Mouse (Mus musculus) CH12.LX (cell line): ENCODE measurements at regions not wholly inside any gene's neighbourhood (a gene's known extent, or its start where the extent isn't known, plus 50 kb on each side); places are given as distances from the start of the nearest gene placed in this dataset.

Experiments
- DNase-seq: peaks from one replicate; pipeline ENCODE4 v3.0.0-alpha.2; 2013; ENCODE audit errors: extremely low read depth
- H3K27ac ChIP-seq: 2 replicates; pipeline ENCODE4 v1.5.1; 2012; ENCODE audit warnings: low read depth, mild to moderate bottlenecking, control low read depth, moderate library complexity; ENCODE audit not compliant: insufficient read depth
- H3K27me3 ChIP-seq: replicated peaks from 2 replicates; pipeline ENCODE3; 2012; ENCODE audit warnings: inconsistent platforms
- H3K36me3 ChIP-seq, 2 experiments: replicated peaks in 1 of 2; 2 replicates each; pipeline versions ENCODE3 to v1.6.1; 2012; ENCODE audit warnings: inconsistent platforms in 1 of 2, low read length in 1 of 2, mild to moderate bottlenecking in 1 of 2, mixed read lengths in 1 of 2, moderate library complexity in 1 of 2; ENCODE audit not compliant: control insufficient read depth in 1 of 2, insufficient read depth in 1 of 2
- H3K4me1 ChIP-seq, 2 experiments: 2 replicates each; pipeline ENCODE4 v1.6.1; 2012; ENCODE audit warnings: inconsistent platforms in 1 of 2, moderate library complexity in 1 of 2; ENCODE audit not compliant: insufficient read depth in 2 of 2, control insufficient read depth in 1 of 2
- H3K4me2 ChIP-seq: 2 replicates; pipeline ENCODE4 v1.6.1; 2012; ENCODE audit warnings: low read depth, mild to moderate bottlenecking, control low read depth; ENCODE audit not compliant: poor library complexity, insufficient read depth, severe bottlenecking
- H3K4me3 ChIP-seq, 3 experiments: fragments of 150-350 bp in 1 of 3; sonication (generic) in 1 of 3; replicated peaks in 1 of 3; 2 replicates each; pipeline versions ENCODE3 to v1.5.1; 2011 to 2012; ENCODE audit warnings: low read depth in 2 of 3, low read length in 2 of 3, mild to moderate bottlenecking in 2 of 3, moderate library complexity in 2 of 3, control low read depth in 1 of 3, improper control_type of control experiment in 1 of 3, inconsistent platforms in 1 of 3, mixed read lengths in 1 of 3; ENCODE audit not compliant: poor library complexity in 1 of 3
- H3K79me2 ChIP-seq: replicated peaks from 2 replicates; pipeline ENCODE4 v1.6.1; 2012; ENCODE audit warnings: mild to moderate bottlenecking, moderate library complexity; ENCODE audit not compliant: control insufficient read depth, poor library complexity, insufficient read depth, severe bottlenecking; ENCODE audit errors: extremely low read depth
- H3K9ac ChIP-seq: 2 replicates; pipeline ENCODE4 v1.6.1; 2012; ENCODE audit warnings: low read depth, mild to moderate bottlenecking, control low read depth, moderate library complexity; ENCODE audit not compliant: insufficient read depth
- H3K9me3 ChIP-seq: replicated peaks from 2 replicates; pipeline ENCODE3; 2012; ENCODE audit warnings: low read length, inconsistent platforms, mixed read lengths
- CHD1 ChIP-seq: IDR thresholded peaks from 2 replicates; pipeline ENCODE4 v1.6.1; 2012; ENCODE audit warnings: low read depth, low read length, improper control_type of control experiment, inconsistent platforms
- CHD2 ChIP-seq: IDR thresholded peaks from 2 replicates; pipeline ENCODE4 v1.6.1; 2011; ENCODE audit warnings: low read length, improper control_type of control experiment
- E2F4 ChIP-seq: IDR thresholded peaks from 2 replicates; pipeline ENCODE4 v1.6.1; 2011; ENCODE audit warnings: low read depth, low read length, improper control_type of control experiment; ENCODE audit not compliant: insufficient replicate concordance
- IRF4 ChIP-seq: IDR thresholded peaks from 2 replicates; pipeline ENCODE4 v1.6.1; 2014; ENCODE audit warnings: low read depth, mild to moderate bottlenecking, inconsistent platforms, low read length, improper control_type of control experiment
- JUND ChIP-seq: conservative IDR thresholded peaks from 2 replicates; pipeline ENCODE4 v1.6.1; 2011; ENCODE audit warnings: low read depth, low read length, improper control_type of control experiment
- MAX ChIP-seq: IDR thresholded peaks from 2 replicates; pipeline ENCODE4 v1.6.1; 2011; ENCODE audit warnings: low read length, improper control_type of control experiment
- MAZ ChIP-seq: IDR thresholded peaks from 2 replicates; pipeline ENCODE4 v1.6.1; 2012; ENCODE audit warnings: low read depth, mild to moderate bottlenecking, inconsistent platforms, low read length, improper control_type of control experiment, moderate library complexity
- MXI1 ChIP-seq: IDR thresholded peaks from 2 replicates; pipeline ENCODE4 v1.6.1; 2011; ENCODE audit warnings: mild to moderate bottlenecking, low read depth, low read length, improper control_type of control experiment
- MYC ChIP-seq: IDR thresholded peaks from 2 replicates; pipeline ENCODE4 v1.6.1; 2011; ENCODE audit warnings: low read depth, mild to moderate bottlenecking, improper control_type of control experiment, low read length
- NRF1 ChIP-seq: IDR thresholded peaks from 2 replicates; pipeline ENCODE4 v1.6.1; 2014; ENCODE audit warnings: low read depth, mild to moderate bottlenecking, inconsistent platforms, low read length, improper control_type of control experiment, moderate library complexity
- POLR2AphosphoS2 ChIP-seq: IDR thresholded peaks from 2 replicates; pipeline ENCODE4 v1.6.1; 2011; ENCODE audit warnings: low read depth, low read length, improper control_type of control experiment
- RAD21 ChIP-seq: IDR thresholded peaks from 2 replicates; pipeline ENCODE4 v1.6.1; 2011; ENCODE audit warnings: low read depth, mild to moderate bottlenecking, low read length, improper control_type of control experiment, moderate library complexity
- SMC3 ChIP-seq: IDR thresholded peaks from 2 replicates; pipeline ENCODE4 v1.6.1; 2011; ENCODE audit warnings: low read depth, low read length, improper control_type of control experiment
- TBP ChIP-seq: conservative IDR thresholded peaks from 2 replicates; pipeline ENCODE4 v1.6.1; 2011; ENCODE audit warnings: low read depth, low read length, improper control_type of control experiment
- TCF12 ChIP-seq: IDR thresholded peaks from 2 replicates; pipeline ENCODE4 v1.6.1; 2014; ENCODE audit warnings: low read depth, mild to moderate bottlenecking, inconsistent platforms, low read length, improper control_type of control experiment
- UBTF ChIP-seq: IDR thresholded peaks from 2 replicates; pipeline ENCODE4 v1.6.1; 2012; ENCODE audit warnings: low read depth, mild to moderate bottlenecking, inconsistent platforms, low read length, improper control_type of control experiment, moderate library complexity
- USF2 ChIP-seq: conservative IDR thresholded peaks from 2 replicates; pipeline ENCODE4 v1.6.1; 2011; ENCODE audit warnings: low read depth, low read length, improper control_type of control experiment
- ZC3H11A ChIP-seq: IDR thresholded peaks from 2 replicates; pipeline ENCODE4 v1.6.1; 2012; ENCODE audit warnings: low read depth, mild to moderate bottlenecking, inconsistent platforms, low read length, improper control_type of control experiment
- ZKSCAN1 ChIP-seq: IDR thresholded peaks from 2 replicates; pipeline ENCODE4 v1.6.1; 2012; ENCODE audit warnings: low read depth, inconsistent platforms, low read length, improper control_type of control experiment, borderline replicate concordance
- dilution Hi-C: fragments of 300-500 bp; cut with MboI; formaldehyde crosslinking; loops from 2 replicates; pipeline ENCODE4 v1.14.3; 2020; ENCODE audit warnings: low sequenced_read_pairs; ENCODE audit not compliant: extremely low pct_unique_long_range_greater_than_20kb, extremely low pct_ligation_motif_present
- in situ Hi-C: fragments of 300-500 bp; cut with MboI; formaldehyde crosslinking; loops from 3 replicates; pipeline ENCODE4 v1.14.3; 2019; ENCODE audit warnings: low sequenced_read_pairs, low pct_ligation_motif_present, low pct_unique_long_range_greater_than_20kb, mixed read lengths

DNA sequence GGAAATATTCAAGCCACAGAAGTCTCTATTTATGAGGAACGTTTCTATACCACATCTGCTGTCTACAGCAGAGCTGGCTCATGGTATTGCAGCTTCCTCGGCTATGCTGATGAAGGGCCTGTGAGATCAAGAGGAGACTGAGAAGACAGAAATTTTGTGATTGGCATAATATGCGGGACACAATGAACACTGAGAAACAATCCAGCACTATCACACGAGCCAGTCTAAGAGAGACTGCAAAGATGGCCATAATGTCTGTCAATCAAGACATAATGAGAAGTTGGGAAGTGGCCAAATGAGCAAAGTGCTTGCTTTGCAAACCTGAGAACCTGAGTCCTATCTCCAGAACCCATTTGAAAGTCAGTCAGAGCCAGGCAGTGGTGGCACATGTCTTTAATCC lies 437.5 kb downstream of the Pdcd6ip start:
- no peak overlapping the region for H3K4me3 ChIP-seq
- H3K79me2 ChIP-seq = no peaks in the 10 kb centered on the region
- H3K4me1 ChIP-seq = no peaks in the 10 kb centered on the region
- H3K27me3 ChIP-seq = no peaks in the 10 kb centered on the region
- no peak overlapping the region for H3K9ac ChIP-seq
- H3K4me2 ChIP-seq = no peak overlapping the region
- dilution Hi-C loops (no loop called here), in situ Hi-C loops (no loop called here)
- no peak for DNase-seq
- H3K27ac ChIP-seq = no peak overlapping the region
- peaks cover 78% of the 10 kb centered on the region for H3K9me3 ChIP-seq
- no peaks in the 10 kb centered on the region for H3K36me3 ChIP-seq
- no peak for TF ChIP-seq TBP
- no peak for TF ChIP-seq MXI1
- TF ChIP-seq ZC3H11A = no peak
- TF ChIP-seq JUND = no peak
- no peak for TF ChIP-seq SMC3
- TF ChIP-seq UBTF = no peak
- no peak for TF ChIP-seq NRF1
- TF ChIP-seq MYC = no peak
- no peak for TF ChIP-seq POLR2AphosphoS2
- TF ChIP-seq CHD1 = no peak
- no peak for TF ChIP-seq MAX
- TF ChIP-seq USF2 = no peak
- TF ChIP-seq IRF4 = no peak
- TF ChIP-seq E2F4 = no peak
- TF ChIP-seq RAD21 = no peak
- no peak for TF ChIP-seq ZKSCAN1
- TF ChIP-seq CHD2 = no peak

DNA sequence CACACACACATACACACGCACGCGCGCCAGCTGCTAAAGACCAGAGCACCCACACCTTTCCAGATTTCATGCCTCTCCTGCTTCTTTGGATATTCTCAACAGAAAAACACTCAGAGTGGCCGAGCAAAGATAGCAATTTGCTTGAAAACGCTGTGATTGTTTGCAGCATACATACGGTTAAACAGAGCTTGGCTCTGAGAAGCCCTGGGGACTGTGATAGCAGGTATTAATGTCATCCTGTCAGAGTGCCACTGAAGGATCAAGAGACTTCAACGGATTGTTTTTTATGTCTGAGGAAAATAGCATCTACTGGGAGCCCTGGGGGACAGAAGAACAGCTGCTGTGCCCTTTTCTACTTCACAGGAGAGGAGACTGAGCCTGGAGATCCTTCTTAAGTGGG lies 440.4 kb downstream of the Pdcd6ip start:
- no peak overlapping the region for H3K9ac ChIP-seq
- H3K27me3 ChIP-seq = no peaks in the 10 kb centered on the region
- H3K27ac ChIP-seq = no peak overlapping the region
- DNase-seq = no peak
- dilution Hi-C loops (no loop called here), in situ Hi-C loops (no loop called here)
- H3K79me2 ChIP-seq = no peaks in the 10 kb centered on the region
- no peaks in the 10 kb centered on the region for H3K36me3 ChIP-seq
- no peak overlapping the region for H3K4me2 ChIP-seq
- no peak for TF ChIP-seq TCF12
- no peak for TF ChIP-seq POLR2AphosphoS2
- TF ChIP-seq MAZ = no peak
- H3K9me3 ChIP-seq = peaks cover 84% of the 10 kb centered on the region
- H3K4me1 ChIP-seq = no peaks in the 10 kb centered on the region
- no peak overlapping the region for H3K4me3 ChIP-seq
